In the genomic region with DNA sequence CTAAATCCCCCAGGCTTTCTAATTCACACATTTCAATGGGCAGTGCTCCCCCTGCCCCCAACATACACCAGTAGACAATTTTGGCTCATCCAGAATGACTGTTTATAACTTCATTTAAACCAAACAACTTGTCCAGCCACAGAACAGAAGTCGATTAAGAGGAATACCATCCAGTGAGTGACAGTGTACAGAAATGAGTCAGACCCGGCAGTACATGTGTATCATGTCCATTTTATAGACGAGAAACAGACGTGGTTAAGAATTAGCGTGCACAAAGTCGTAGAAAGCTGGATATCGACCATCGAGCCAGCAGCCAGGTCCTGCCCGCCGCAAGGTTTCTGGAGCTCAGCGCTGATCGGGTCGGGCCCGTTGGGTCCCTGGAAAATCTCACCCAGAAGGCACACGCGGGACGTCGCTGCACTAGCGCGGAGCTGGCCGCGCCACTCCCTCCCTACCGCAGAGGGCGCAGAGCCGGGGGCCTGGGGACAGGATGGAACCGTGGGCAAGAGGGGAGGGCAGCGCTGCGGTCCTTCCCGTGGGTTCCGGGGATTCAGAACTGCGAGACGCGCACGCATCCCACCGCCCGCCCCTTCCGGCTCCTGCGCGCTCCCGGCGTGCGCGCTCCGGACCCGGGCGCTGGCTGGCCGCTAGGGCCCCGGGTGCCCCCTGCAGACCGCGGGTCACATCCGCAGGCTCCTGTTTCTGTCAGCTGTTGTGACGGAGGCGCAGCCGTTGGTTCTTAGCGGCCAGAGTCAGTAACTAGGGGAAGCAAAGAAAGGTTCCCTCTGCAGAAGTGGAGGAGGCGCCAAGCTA, we compare ENCODE assay signal across 8 mouse cellular contexts. TPM values are rescaled to one million over a fixed set of nuclear protein-coding genes. Genes with fewer than 3 reads are reported as not detected.
DNase-seq lines count a peak whose midpoint lies in the region; ATAC-seq and TF ChIP-seq lines count a peak whose summit lies in the region.

A gene (minus strand): TSS at position 552 of the 813 bp plus-strand sequence.

- H3K9me3 ChIP-seq in embryonic facial prominence, embryonic 13.5 days: no peaks in the 10 kb centered on the region
- H3K9me3 ChIP-seq in limb, embryonic 13.5 days: no peaks in the 10 kb centered on the region
- H3K9me3 ChIP-seq in midbrain, embryonic 16.5 days (replicated peaks; ENCODE audit: control insufficient read depth, low read length, poor library complexity, severe bottlenecking): no peaks in the 10 kb centered on the region

- peak within 1 kb of the TSS; percentile 74 for H3K4me2 ChIP-seq in embryonic facial prominence, embryonic 13.5 days
- peak within 1 kb of the TSS; percentile 78 for H3K4me2 ChIP-seq in limb, embryonic 13.5 days (replicated peaks)
- H3K4me2 ChIP-seq in midbrain, embryonic 16.5 days (ENCODE audit: low read length): peak within 1 kb of the TSS; percentile 74

- H3K36me3 ChIP-seq in embryonic facial prominence, embryonic 13.5 days: peaks cover 30% of the 10 kb centered on the region
- peaks cover 9% of the 10 kb centered on the region for H3K36me3 ChIP-seq in heart, adult 2 months (ENCODE audit: control insufficient read depth, insufficient read depth, low read length)
- peaks cover 64% of the 10 kb centered on the region for H3K36me3 ChIP-seq in limb, embryonic 13.5 days
- peaks cover 6% of the 10 kb centered on the region; the same call in 1 of the 2 replicates for H3K36me3 ChIP-seq in midbrain, embryonic 16.5 days (ENCODE audit: control insufficient read depth, insufficient read depth, low read length)

- under 1% methylated on average over 56 of the region's 56 CpGs for WGBS in embryonic facial prominence, embryonic 13.5 days
- under 1% methylated on average over 56 of the region's 56 CpGs for WGBS in heart, adult 2 months
- under 1% methylated on average over 56 of the region's 56 CpGs for WGBS in limb, embryonic 13.5 days
- under 1% methylated on average over 52 of the region's 56 CpGs for WGBS in midbrain, embryonic 16.5 days

- DNase-seq in 3134 (ENCODE audit: extremely low read depth, insufficient read length, low spot score): peak; percentile 95
- peak; percentile 95 to 98 for DNase-seq in adrenal gland, postnatal 36 days
- DNase-seq in heart, adult 2 months: peak; percentile 96 to 98
- DNase-seq in kidney, adult 8-10 months: peak; percentile 93
- peak; percentile 82 to 93 for DNase-seq in spleen, postnatal 10 days (ENCODE audit: low spot score in 2 of 2)

- peak; percentile 54 for TF ChIP-seq EP300 in heart, adult 2 months (IDR thresholded peaks at IDR 0.05; ENCODE audit: insufficient read depth, low read depth, low read length)

- H3K27ac ChIP-seq in embryonic facial prominence, embryonic 13.5 days: peak within 1 kb of the TSS; percentile 98
- H3K27ac ChIP-seq in heart, adult 2 months: peak within 1 kb of the TSS; percentile 99
- peak within 1 kb of the TSS; percentile 95 for H3K27ac ChIP-seq in limb, embryonic 13.5 days
- H3K27ac ChIP-seq in midbrain, embryonic 16.5 days (ENCODE audit: low read length): peak within 1 kb of the TSS; percentile 91

- intact Hi-C loops in heart, adult 2 months (cut with DNase I): loop anchor here (2.0 to 5.0 kb wide), 4 partner anchors 15 to 265 kb away; a partner anchor contains a TSS

- H3K27me3 ChIP-seq in embryonic facial prominence, embryonic 13.5 days: no peaks in the 10 kb centered on the region
- H3K27me3 ChIP-seq in heart, adult 2 months (ENCODE audit: control insufficient read depth, insufficient read depth, low read length): no peaks in the 10 kb centered on the region
- no peaks in the 10 kb centered on the region for H3K27me3 ChIP-seq in limb, embryonic 13.5 days
- H3K27me3 ChIP-seq in midbrain, embryonic 16.5 days (ENCODE audit: control insufficient read depth, insufficient read depth, low read depth, low read length): no peaks in the 10 kb centered on the region

- no peaks in the 10 kb centered on the region for H3K79me2 ChIP-seq in heart, adult 2 months (replicated peaks; ENCODE audit: control insufficient read depth, insufficient read depth, low read length)

- H3K4me3 ChIP-seq in embryonic facial prominence, embryonic 13.5 days: peak within 1 kb of the TSS; percentile 70
- peak within 1 kb of the TSS; percentile 63 for H3K4me3 ChIP-seq in heart, adult 2 months
- H3K4me3 ChIP-seq in limb, embryonic 13.5 days: peak within 1 kb of the TSS; percentile 78
- peak within 1 kb of the TSS; percentile 68 for H3K4me3 ChIP-seq in midbrain, embryonic 16.5 days (ENCODE audit: low read depth, low read length)

- TF ChIP-seq POLR2A in heart, adult 2 months (IDR thresholded peaks at IDR 0.05; ENCODE audit: insufficient read depth, low read depth, low read length): peak; percentile 89

- peak; percentile 87 for ATAC-seq in embryonic facial prominence, embryonic 13.5 days (ENCODE audit: insufficient number of reproducible peaks, insufficient read depth, low FRiP score, low TSS enrichment, low read depth)
- peak; percentile 91 for ATAC-seq in limb, embryonic 13.5 days (ENCODE audit: low FRiP score, low read depth)
- peak; percentile 94 for ATAC-seq in midbrain, embryonic 16.5 days

- peaks cover 45% of the 10 kb centered on the region for H3K4me1 ChIP-seq in embryonic facial prominence, embryonic 13.5 days
- peaks cover 27% of the 10 kb centered on the region for H3K4me1 ChIP-seq in heart, adult 2 months (ENCODE audit: control insufficient read depth, insufficient read depth, low read length)
- H3K4me1 ChIP-seq in limb, embryonic 13.5 days: peaks cover 24% of the 10 kb centered on the region
- peaks cover 17% of the 10 kb centered on the region for H3K4me1 ChIP-seq in midbrain, embryonic 16.5 days (ENCODE audit: control insufficient read depth, insufficient read depth, low read length)

- H3K9ac ChIP-seq in embryonic facial prominence, embryonic 13.5 days: peak within 1 kb of the TSS; percentile 92
- H3K9ac ChIP-seq in heart, adult 2 months (ENCODE audit: low read depth, low read length): peak within 1 kb of the TSS; percentile 83
- H3K9ac ChIP-seq in limb, embryonic 13.5 days: peak within 1 kb of the TSS; percentile 86
- H3K9ac ChIP-seq in midbrain, embryonic 16.5 days (ENCODE audit: low read depth, low read length): peak within 1 kb of the TSS; percentile 86

- TF ChIP-seq CTCF in heart, adult 2 months (IDR thresholded peaks at IDR 0.05): peak; percentile 90

RNA-seq across cellular contexts. Expression of the gene that starts here (rescaled TPM):
- total RNA-seq in adrenal gland, postnatal 36 days (2021): 1 to 10 TPM; 5.3 to 9.6 TPM
- 19.0 and 20.4 TPM in 2 replicates for polyA plus RNA-seq in embryonic facial prominence, embryonic 13.5 days (2015; fragmentation: Nextera tagmentation; extraction: Ambion mirVana)
- 1 to 10 TPM; 3.5 to 5.5 TPM for total RNA-seq in heart, adult 2 months (2021)
- polyA plus RNA-seq in heart, adult 2 months (2012; rRNA removed): 5.8 and 6.2 TPM in 2 replicates
- 18.0 and 18.8 TPM in 2 replicates for polyA plus RNA-seq in limb, embryonic 13.5 days (2015; fragmentation: Nextera tagmentation; extraction: Ambion mirVana)
- polyA plus RNA-seq in midbrain, embryonic 16.5 days (2015; fragmentation: Nextera tagmentation; extraction: Ambion mirVana): 9.1 and 9.3 TPM in 2 replicates

Comparison
In these comparisons a context has a peak if more than half of its experiments do, and no peak if none do; other contexts are left out.
1. Peak in every context shown above with its lines: DNase-seq, ATAC-seq, H3K4me3 ChIP-seq and H3K27ac ChIP-seq.